Mouse (Mus musculus): ENCODE results near the gene Nudt12. TPM values are rescaled to one million over a fixed set of nuclear protein-coding genes. Genes with fewer than 3 reads are reported as not detected.

Gene Nudt12
- polyA plus RNA-seq, 1 experiment from 2014 or later: 2.8 TPM

- no peaks in the 10 kb centered on the region for H3K4me1 ChIP-seq (replicated peaks; ENCODE audit: control insufficient read depth, insufficient read depth, low read length)
- no peak overlapping the region for H3K4me3 ChIP-seq (ENCODE audit: low read depth, low read length)
- no peaks in the 10 kb centered on the region for H3K36me3 ChIP-seq (ENCODE audit: control insufficient read depth, insufficient read depth)
- TF ChIP-seq CTCF (IDR thresholded peaks at IDR 0.05; ENCODE audit: low read depth): no peak
- H3K9me3 ChIP-seq (ENCODE audit: control insufficient read depth): no peaks in the 10 kb centered on the region
- no peak for ATAC-seq
- WGBS: 92% methylated on average over 4 of the region's 4 CpGs
- no peak overlapping the region for H3K9ac ChIP-seq (ENCODE audit: low read depth, low read length)
- no peak overlapping the region for H3K4me2 ChIP-seq (replicated peaks; ENCODE audit: low read depth)
- H3K27ac ChIP-seq (ENCODE audit: low read depth, low read length): no peak overlapping the region
- no peaks in the 10 kb centered on the region for H3K27me3 ChIP-seq (replicated peaks; ENCODE audit: control insufficient read depth, insufficient read depth, low read length)
Observed at GRCm38 (mm10) chr17:59018666-59019065, 5.5 kb upstream of the Nudt12 start.

GRCm38 (mm10) chr17:59012421-59013090 lies 616 bp downstream of the Nudt12 start:
- Histone ChIP-seq H3K4me1 (replicated peaks; ENCODE audit: control insufficient read depth, insufficient read depth, low read length) (no peaks in the 10 kb centered on the region), H3K9me3 (ENCODE audit: control insufficient read depth) (no peaks in the 10 kb centered on the region), H3K27me3 (replicated peaks; ENCODE audit: control insufficient read depth, insufficient read depth, low read length) (no peaks in the 10 kb centered on the region), H3K27ac (ENCODE audit: low read depth, low read length) (peak overlapping the region; percentile 71), H3K36me3 (ENCODE audit: control insufficient read depth, insufficient read depth) (0 out of 2 replicates have a peak, but pooled peaks cover 3% of the 10 kb centered on the region), H3K4me2 (replicated peaks; ENCODE audit: low read depth) (peak overlapping the region; percentile 83), H3K4me3 (ENCODE audit: low read depth, low read length) (peak overlapping the region; percentile 69), H3K9ac (ENCODE audit: low read depth, low read length) (peak overlapping the region; percentile 73)
- 8% methylated on average over 15 of the region's 15 CpGs for WGBS
- no peak for TF ChIP-seq CTCF (IDR thresholded peaks at IDR 0.05; ENCODE audit: low read depth)
- peak; percentile 58; the same call in 1 of the 2 replicates for ATAC-seq

GRCm38 (mm10) chr17:59011546-59012307 lies 1.4 kb downstream of the Nudt12 start:
- ATAC-seq: no peak
- 81% methylated on average over 13 of the region's 13 CpGs for WGBS
- 0 out of 2 replicates have a peak, but pooled peaks cover 3% of the 10 kb centered on the region for H3K36me3 ChIP-seq (ENCODE audit: control insufficient read depth, insufficient read depth)
- H3K9ac ChIP-seq (ENCODE audit: low read depth, low read length): no peak overlapping the region
- H3K9me3 ChIP-seq (ENCODE audit: control insufficient read depth): no peaks in the 10 kb centered on the region
- no peak for TF ChIP-seq CTCF (IDR thresholded peaks at IDR 0.05; ENCODE audit: low read depth)
- no peak overlapping the region for H3K4me2 ChIP-seq (replicated peaks; ENCODE audit: low read depth)
- H3K27ac ChIP-seq (ENCODE audit: low read depth, low read length): no peak overlapping the region
- H3K27me3 ChIP-seq (replicated peaks; ENCODE audit: control insufficient read depth, insufficient read depth, low read length): no peaks in the 10 kb centered on the region
- no peak overlapping the region for H3K4me3 ChIP-seq (ENCODE audit: low read depth, low read length)
- no peaks in the 10 kb centered on the region for H3K4me1 ChIP-seq (replicated peaks; ENCODE audit: control insufficient read depth, insufficient read depth, low read length)

GRCm38 (mm10) chr17:58991275-58991674 lies 21.9 kb downstream of the Nudt12 start, which contains the start of gene Pdzph1:
Pdzph1 (minus strand) TSS chr17:58991375.
- Histone ChIP-seq H3K27ac (ENCODE audit: low read depth, low read length) (no peak within 1 kb of the TSS), H3K4me3 (ENCODE audit: low read depth, low read length) (no peak within 1 kb of the TSS), H3K4me2 (replicated peaks; ENCODE audit: low read depth) (no peak within 1 kb of the TSS), H3K9ac (ENCODE audit: low read depth, low read length) (no peak within 1 kb of the TSS), H3K9me3 (ENCODE audit: control insufficient read depth) (no peaks in the 10 kb centered on the region), H3K36me3 (ENCODE audit: control insufficient read depth, insufficient read depth) (no peaks in the 10 kb centered on the region), H3K27me3 (replicated peaks; ENCODE audit: control insufficient read depth, insufficient read depth, low read length) (no peaks in the 10 kb centered on the region), H3K4me1 (replicated peaks; ENCODE audit: control insufficient read depth, insufficient read depth, low read length) (no peaks in the 10 kb centered on the region)
- ATAC-seq: no peak
- TF ChIP-seq CTCF (IDR thresholded peaks at IDR 0.05; ENCODE audit: low read depth): no peak
- WGBS: 84% methylated on average over 6 of the region's 6 CpGs

GRCm38 (mm10) chr17:58973237-58973636 lies 39.9 kb downstream of the Nudt12 start:
- no peaks in the 10 kb centered on the region for H3K36me3 ChIP-seq (ENCODE audit: control insufficient read depth, insufficient read depth)
- no peaks in the 10 kb centered on the region for H3K4me1 ChIP-seq (replicated peaks; ENCODE audit: control insufficient read depth, insufficient read depth, low read length)
- TF ChIP-seq CTCF (IDR thresholded peaks at IDR 0.05; ENCODE audit: low read depth): no peak
- H3K27me3 ChIP-seq (replicated peaks; ENCODE audit: control insufficient read depth, insufficient read depth, low read length): no peaks in the 10 kb centered on the region
- H3K9me3 ChIP-seq (ENCODE audit: control insufficient read depth): no peaks in the 10 kb centered on the region
- no peak overlapping the region for H3K4me2 ChIP-seq (replicated peaks; ENCODE audit: low read depth)
- ATAC-seq: no peak
- 71% methylated on average over 5 of the region's 5 CpGs for WGBS
- no peak overlapping the region for H3K4me3 ChIP-seq (ENCODE audit: low read depth, low read length)
- no peak overlapping the region for H3K9ac ChIP-seq (ENCODE audit: low read depth, low read length)
- no peak overlapping the region for H3K27ac ChIP-seq (ENCODE audit: low read depth, low read length)

- no peak for ATAC-seq
- no peak overlapping the region for H3K4me2 ChIP-seq (replicated peaks; ENCODE audit: low read depth)
- H3K27me3 ChIP-seq (replicated peaks; ENCODE audit: control insufficient read depth, insufficient read depth, low read length): no peaks in the 10 kb centered on the region
- no peak overlapping the region for H3K27ac ChIP-seq (ENCODE audit: low read depth, low read length)
- no peaks in the 10 kb centered on the region for H3K9me3 ChIP-seq (ENCODE audit: control insufficient read depth)
- no peaks in the 10 kb centered on the region for H3K4me1 ChIP-seq (replicated peaks; ENCODE audit: control insufficient read depth, insufficient read depth, low read length)
- peak; percentile 65 for TF ChIP-seq CTCF (IDR thresholded peaks at IDR 0.05; ENCODE audit: low read depth)
- H3K4me3 ChIP-seq (ENCODE audit: low read depth, low read length): no peak overlapping the region
- H3K36me3 ChIP-seq (ENCODE audit: control insufficient read depth, insufficient read depth): no peaks in the 10 kb centered on the region
- 28% methylated on average over 3 of the region's 3 CpGs for WGBS
- no peak overlapping the region for H3K9ac ChIP-seq (ENCODE audit: low read depth, low read length)
Observed at GRCm38 (mm10) chr17:58959905-58960304, 53.3 kb downstream of the Nudt12 start.
